Mouse (Mus musculus) kidney, adult 18-20 months (tissue): ENCODE measurements around the gene Gpn2.

Source experiments
- DNase-seq: peaks from one replicate; pipeline ENCODE4 v3.0.0; 2021

Gene Gpn2

DNA sequence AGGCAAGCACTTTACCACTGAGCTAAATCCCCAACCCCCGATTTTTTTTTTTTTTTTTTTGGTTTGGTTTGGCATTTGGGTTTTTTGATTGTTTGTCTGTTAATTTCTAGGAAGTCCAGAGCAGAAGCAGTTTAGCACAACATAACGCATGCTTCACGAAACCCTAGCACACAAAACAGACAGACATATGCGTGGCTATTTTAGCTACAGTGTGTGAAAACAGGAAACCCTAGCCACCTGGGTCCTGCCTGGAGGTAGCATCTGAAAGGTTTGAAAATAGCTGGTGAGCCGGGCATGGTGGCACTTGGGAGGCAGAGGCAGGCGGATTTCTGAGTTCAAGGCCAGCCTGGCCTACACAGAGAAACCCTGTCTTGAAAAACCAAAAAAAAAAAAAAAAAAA is 11.9 kb downstream of the Gpn2 start:
- no peak for DNase-seq

DNA sequence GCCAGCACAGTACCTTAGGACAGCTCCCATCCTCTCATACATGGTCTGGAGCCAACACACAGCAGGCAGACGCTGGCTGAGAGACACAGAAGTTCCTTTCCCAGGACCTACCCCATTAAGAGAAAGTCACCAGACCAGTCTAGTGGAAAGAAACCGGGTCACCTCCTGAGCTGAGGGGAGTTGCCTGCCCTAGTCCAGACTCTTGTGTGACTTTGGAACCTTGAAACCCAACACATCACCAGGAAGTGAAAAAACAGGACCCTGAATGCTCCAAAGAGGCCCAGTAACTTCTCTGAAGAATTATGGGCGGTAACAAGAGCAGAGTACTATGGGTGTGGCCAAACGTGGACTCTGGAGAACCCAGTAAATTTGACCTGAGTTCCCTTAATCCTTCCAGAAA is 14.5 kb downstream of the Gpn2 start:
- DNase-seq: peak; percentile 49

DNA sequence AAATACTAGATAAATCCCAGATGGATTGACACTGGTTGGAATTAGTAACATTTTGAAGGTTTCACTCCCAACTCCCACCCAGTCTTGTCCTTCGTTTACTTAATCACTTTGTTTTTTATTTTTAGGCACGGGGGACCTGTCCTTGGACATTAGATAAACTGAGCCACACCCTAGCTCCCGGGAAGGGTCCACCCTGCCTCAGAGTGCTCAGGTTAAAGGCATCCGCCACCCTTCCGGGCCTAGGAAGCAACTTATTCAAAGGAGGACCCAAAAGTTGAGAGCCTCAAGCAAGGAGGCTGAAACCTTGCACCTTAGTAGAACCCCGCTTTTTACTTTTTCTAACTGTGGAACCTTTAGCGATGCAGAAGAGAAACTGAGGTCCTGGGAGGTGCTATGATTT is 15.0 kb downstream of the Gpn2 start:
- no peak for DNase-seq

- DNase-seq: peak; percentile 95
Measured at GRCm38 (mm10) chr4:133599571-133600073, 15.5 kb downstream of the Gpn2 start.

DNA sequence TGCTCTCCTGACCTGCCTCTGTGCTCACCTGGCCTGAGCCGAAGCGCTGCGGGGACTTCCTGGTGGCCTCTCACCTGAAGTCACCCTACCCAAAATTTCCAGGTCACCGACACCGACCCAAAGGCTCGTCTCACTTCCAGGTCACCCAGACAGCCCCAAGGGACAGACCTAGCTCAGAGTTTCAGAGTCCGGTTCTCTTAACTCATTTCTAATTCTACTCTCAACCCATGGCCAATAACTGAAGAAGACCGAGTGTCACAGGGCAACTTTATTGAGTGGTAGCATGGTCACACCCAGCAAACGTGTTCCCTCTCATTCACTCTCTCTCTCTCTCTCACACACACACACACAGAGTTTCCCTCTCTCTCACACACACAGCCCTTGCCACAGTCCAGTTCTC is 16.1 kb downstream of the Gpn2 start:
- no peak for DNase-seq

DNA sequence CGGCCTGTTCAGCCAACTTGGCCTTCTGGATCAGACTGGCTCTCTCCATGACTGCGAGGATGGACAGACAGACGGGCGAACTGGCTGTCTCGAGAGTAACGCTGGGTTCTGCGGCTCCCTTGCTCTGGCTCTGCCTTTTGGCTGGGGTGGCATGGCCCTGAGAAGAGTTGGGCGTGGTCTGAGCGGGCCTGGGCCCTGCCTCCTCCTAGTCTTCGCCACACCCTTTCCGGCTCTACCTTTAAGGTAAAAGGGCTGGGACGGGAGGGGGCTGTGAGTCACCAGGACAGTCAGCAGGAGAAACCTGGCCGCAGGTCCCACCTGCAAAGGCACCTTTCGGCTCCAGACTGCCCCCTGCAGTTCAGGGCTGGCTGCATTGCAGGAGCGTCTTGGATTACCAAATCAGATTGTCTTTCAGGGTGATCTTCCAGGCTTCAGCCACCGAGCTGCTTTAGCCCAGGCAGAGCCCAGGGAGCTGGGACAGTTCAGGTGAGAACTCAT is 17.6 kb downstream of the Gpn2 start, which contains the start of gene Sfn:
TSS of gene Sfn (minus strand) at position 448 of the 498 bp plus-strand sequence.
- peak; percentile 80 for DNase-seq

- DNase-seq: no peak
Measured at GRCm38 (mm10) chr4:133603056-133603455, 18.9 kb downstream of the Gpn2 start.

GRCm38 (mm10) chr4:133604175-133604574 is 20.0 kb downstream of the Gpn2 start:
- DNase-seq: no peak

DNA sequence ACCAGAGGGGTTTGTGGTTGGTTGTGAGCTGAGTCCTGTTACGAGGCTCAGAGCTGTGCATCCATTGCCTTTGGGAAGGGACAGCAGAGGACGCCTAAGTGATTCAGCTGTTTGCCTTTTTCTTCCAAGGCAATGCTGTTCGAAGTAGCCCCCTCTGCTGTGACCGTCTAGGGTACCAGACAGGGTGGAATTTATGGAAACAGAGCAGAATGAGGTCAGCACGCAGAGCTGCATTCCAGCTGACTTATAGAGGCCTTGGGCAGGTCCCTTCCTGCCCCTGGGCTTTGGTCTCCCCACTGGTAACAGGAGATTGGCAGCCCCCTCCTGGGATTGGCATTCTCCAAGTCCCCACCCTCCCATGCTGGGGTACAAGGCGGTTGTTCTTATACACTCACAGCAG is 20.7 kb downstream of the Gpn2 start:
- DNase-seq: no peak

DNA sequence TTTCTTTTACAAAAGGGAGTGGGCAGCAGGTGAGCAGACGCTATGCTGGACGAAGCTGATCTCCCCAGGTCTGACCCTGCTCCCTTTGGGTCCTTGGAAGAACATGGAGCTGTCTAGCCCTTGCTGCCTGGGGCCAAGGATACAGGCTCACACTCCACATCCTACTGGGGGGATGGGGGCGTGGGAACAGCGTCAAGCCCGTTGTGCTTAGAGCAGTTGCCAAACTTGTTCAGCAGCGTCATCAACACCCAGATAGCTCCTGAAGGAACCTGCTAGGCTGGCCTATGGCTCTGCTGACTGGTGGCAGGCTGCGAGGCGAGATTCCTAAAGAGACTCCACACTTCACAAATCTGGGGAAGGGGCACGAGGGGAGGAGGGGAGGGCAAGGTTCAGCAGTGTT is 21.2 kb downstream of the Gpn2 start:
- no peak for DNase-seq

GRCm38 (mm10) chr4:133607284-133607683 is 23.1 kb downstream of the Gpn2 start:
- no peak for DNase-seq

- DNase-seq: peak; percentile 84
Measured at GRCm38 (mm10) chr4:133609719-133610118, 25.6 kb downstream of the Gpn2 start.

DNA sequence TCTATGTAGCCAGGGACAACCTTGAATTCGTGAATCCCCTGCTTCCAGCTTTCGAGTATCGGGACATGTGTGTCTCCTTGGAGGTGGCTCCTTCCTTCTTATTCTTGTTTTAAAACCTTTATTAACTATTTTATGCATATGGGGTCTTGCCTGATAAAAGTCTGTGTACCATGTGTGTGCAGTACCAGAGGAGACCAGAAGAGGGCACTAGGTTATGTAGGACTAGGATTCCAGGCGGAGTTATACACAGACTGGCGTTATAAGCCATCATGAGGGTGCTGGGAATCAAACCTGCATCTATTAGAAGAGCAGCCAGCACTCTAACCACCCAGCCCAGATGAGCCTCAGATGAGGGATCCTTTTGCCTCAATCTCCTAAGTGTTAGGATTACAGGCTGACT is 27.7 kb downstream of the Gpn2 start:
- DNase-seq: no peak

DNA sequence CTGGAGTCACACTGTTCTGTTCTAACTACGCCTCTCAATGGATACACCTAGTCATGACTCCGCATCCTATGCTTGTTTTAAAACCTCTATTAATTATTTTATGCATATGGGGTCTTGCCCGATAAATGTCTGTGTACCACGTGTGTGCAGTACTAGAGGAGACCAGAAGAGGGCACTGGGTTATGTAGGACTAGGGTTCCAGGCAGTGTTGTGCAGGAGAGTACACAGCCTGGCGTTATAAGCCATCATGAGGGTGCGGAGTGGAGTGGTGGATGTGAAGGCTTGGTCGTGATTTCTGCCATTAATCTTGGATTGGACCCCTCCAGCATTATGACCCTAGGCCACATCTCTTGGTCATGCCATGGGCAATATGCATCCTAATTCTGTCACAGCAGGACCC is 28.3 kb downstream of the Gpn2 start:
- DNase-seq: no peak

DNA sequence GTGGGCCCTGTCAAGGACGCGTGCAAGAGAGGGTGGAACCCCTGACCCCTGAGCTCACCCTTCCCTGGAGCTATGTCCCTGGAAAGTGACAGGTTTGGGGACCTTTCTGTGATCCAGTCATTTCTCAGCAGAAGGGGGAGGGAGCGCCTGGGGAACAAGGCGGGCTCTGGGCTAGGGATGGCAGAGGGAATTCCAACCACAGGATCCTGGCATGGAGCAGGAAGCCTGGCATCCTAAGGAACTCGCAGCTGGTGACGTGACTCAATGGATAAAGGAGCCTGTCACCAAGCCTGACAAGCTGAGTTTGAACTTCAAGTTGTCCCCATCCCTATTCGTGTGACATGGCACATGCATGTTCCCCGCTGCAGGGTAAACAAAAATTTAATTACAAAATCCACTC is 28.9 kb downstream of the Gpn2 start:
- no peak for DNase-seq

GRCm38 (mm10) chr4:133613867-133614266 is 29.7 kb downstream of the Gpn2 start:
- no peak for DNase-seq

- DNase-seq: no peak
Measured at GRCm38 (mm10) chr4:133614274-133614761, 30.2 kb downstream of the Gpn2 start.

DNA sequence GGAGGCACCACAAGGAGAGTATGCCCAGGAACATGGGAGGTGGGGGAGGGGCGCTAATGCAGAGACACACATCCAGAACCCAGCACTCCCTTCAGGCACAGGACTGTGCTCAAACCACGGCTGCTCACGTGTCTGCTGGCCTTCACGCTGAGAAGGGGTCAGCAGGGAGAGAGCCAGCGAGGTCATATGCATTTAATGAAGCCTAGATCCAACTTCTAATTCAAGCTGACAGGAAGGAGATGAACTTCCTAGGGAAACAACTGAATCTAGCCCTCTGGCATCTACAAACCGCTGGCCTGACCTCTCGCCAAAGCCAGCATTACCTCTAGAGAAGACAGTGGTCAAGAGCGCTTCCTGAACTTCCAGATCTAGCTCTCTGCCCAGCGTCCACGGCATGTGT is 31.3 kb downstream of the Gpn2 start:
- no peak for DNase-seq

DNA sequence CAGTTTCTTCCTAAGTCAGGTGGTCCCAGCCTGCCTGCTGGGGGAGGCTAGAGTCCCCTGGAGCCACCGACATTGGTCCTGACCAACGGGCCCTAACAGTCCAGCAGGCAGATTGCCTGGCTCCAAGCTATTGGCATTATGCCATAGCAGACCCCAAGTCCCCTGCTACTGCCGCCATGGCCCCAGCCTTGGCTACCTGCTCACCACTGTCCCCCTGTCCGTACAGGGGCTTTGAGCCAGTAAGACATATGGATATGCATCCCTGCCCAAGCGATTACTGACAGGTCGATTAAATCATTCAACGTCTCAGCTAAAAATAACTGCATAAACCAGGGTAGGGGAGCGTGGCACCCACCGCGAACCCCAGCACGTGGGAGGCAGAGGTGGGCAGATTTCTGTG is 33.8 kb downstream of the Gpn2 start:
- DNase-seq: no peak

- DNase-seq: no peak
Measured at GRCm38 (mm10) chr4:133619473-133620136, 35.4 kb downstream of the Gpn2 start.

DNA sequence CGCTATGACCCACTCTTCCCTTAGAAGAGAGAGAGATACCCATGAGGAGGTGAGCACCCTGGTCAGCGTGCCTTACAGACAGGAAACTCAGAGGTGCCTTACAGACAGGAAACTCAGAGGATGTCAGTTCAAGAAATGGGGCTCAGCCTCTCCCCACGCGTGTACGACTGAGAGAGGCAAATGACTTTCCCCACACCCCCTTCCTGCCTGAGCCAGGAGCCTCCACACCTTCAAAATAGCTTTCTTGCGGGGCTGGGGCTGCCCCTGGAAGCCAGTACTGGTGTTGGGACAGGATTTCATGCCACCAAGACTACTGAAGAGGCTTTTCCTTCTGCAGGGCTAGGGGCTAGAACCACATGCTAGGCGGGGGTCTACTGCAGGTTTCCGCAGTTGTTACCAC is 36.5 kb downstream of the Gpn2 start:
- DNase-seq: no peak

DNA sequence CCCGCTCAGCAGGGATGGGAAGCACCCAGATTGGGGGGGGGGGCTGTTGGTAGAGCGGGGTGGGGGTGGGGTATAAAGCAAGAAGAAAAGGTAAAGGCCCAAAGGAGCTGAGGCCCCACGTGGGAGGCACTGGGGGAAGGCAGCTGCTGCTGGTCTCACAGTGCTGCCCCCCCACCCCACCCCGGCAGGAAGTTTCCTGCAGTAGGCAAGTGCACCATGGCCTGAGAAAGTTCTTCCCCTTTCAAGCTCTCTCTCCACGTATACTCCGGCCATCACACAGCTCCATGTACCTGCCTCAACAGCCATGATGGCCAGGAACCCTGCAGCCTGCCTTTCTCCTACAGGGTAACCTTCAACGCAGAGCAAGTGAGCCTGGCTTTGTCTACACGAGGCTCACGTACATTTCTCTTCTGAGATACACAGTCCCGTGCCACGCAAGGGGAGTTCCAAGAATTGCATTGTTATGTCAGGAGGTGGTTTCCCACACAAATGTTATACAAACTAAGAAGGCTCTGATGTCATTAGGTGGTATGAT is 38.1 kb downstream of the Gpn2 start:
- DNase-seq: no peak

DNA sequence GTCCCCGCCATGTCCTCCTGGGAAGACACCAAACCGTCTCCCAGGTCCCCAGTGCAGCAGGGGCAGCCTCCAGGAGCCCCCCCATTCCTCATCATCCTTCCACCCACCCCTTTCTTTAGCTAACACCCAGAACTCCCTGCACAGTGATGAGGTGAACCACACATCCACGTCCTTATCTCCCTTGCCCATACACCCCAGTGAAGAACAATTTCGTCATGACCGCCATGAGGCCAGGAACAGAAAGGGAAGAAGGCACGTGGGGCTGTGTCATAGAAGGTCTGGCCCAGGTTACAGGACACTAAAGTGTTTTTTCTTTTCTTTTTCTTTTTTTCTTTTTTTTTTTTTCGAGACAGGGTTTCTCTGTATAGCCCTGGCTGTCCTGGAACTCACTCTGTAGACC is 40.7 kb downstream of the Gpn2 start:
- no peak for DNase-seq

DNA sequence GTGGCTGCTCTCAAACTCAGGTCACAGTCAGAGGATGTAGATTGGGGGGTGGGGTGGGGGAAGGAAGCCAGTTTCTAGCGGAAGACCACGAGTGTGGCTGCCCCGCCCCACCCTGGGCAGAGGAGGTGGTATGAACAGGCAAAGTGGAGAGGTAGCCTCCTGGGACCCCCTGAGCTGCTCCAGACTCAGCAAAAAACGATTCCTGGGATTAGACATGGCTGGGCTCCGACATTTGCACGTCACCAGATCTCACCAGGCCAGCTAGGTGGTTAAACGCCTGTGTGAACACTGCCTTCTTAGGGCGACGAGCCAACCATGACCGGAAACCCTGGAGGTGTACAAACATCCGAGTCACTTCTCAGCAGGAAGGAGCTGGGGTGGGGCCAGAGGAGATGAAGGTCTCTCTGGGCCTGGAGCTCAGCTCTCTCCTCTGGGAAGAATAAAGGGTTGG is 41.5 kb downstream of the Gpn2 start:
- DNase-seq: peak; percentile 75

- DNase-seq: no peak
Measured at GRCm38 (mm10) chr4:133626221-133626620, 42.1 kb downstream of the Gpn2 start.
